Mouse (Mus musculus) testis, adult 10 weeks (tissue): ENCODE data around the gene Polg2. TPM values are rescaled to one million over a fixed set of nuclear protein-coding genes. Genes with fewer than 3 reads are reported as not detected.

Source experiments
- polyA plus RNA-seq: library from polyadenylated mRNA; stranded (reverse); fragments of 350-450 nt; fragmentation: Illumina TruSeq; extraction: RNeasy Lipid Tissue Mini Kit (QIAGEN cat#74804); gene quantifications from one replicate; pipeline ENCODE4 v1.2.3, GENCODE M21; 2014; ENCODE audit warnings: low read depth, low replicate concordance

The Polg2 gene
- polyA plus RNA-seq = 2.7 TPM

DNA sequence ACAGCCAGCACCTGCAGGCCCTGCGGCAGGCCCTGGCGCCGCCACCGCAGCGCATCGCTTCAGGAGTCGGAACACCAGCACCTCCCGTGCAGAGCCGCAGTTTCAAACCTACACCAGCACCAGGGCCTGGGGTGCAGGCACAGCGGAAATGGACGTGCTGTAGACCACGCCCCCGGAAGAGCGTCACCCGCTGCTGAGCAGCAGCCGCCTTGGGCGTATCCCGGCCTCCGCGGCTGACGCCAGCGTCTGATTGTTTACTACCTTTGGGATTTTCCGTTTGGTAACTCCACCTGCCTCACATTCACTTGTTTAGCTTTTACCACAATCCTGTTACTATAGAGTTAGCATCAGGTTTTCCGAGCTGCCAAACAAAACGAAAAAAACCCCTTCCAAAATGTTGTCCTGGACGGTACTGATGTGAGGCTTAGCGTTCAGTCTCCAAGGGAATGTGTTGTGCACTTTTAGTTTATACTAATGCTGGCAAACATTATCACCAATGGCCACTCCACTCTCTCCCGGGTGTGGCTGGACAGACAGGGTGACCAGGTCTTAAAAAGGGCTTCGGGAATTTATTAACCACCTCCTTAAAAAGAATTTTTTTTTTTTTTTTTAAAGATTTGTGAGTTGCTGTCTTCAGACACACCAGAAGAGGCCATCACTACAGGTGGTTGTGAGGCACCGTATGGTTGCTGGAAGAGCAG lies at the start of gene Polg2:
Gene Polg2 (minus strand): TSS at position 150 of the 701 bp plus-strand sequence.

DNA sequence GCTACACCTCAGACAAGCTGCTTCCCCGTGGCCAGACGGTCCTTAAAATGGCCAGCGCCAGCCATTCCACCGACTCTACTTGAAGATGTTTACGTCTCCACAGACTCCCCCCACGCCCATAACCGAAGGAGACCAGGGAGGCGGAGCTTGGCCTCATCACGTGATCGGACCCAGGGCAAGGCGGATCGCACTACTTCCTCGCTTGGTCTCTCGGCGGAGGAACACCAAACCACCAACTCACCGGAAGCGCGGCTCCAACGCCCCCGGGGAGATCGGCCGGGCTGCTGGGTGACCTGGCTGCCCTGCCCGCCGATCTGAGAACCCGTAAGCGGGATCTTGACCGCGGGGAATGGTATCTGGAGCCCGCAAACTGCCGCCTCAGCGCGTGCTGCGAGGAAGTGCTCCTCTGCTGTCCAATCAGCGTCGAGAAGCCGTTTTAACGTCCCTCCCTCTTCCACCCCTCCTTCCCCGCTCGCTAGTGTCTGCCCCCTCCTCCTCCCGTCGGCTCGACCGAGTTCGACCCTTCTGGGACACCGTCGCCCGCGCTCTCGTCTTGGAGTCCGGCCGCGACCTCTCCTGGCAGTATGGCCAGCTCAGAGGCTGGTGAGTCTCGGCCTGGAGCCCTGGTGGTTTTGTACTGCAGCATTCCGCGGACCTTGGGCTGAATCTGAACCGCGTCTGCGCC lies 9.6 kb upstream of the Polg2 start, which contains the start of the genes Ddx5 and Cep95:
Gene Ddx5 (minus strand): TSS at position 411 of the 685 bp plus-strand sequence.
Gene Cep95 (plus strand): TSS at position 478 of the 685 bp plus-strand sequence.

DNA sequence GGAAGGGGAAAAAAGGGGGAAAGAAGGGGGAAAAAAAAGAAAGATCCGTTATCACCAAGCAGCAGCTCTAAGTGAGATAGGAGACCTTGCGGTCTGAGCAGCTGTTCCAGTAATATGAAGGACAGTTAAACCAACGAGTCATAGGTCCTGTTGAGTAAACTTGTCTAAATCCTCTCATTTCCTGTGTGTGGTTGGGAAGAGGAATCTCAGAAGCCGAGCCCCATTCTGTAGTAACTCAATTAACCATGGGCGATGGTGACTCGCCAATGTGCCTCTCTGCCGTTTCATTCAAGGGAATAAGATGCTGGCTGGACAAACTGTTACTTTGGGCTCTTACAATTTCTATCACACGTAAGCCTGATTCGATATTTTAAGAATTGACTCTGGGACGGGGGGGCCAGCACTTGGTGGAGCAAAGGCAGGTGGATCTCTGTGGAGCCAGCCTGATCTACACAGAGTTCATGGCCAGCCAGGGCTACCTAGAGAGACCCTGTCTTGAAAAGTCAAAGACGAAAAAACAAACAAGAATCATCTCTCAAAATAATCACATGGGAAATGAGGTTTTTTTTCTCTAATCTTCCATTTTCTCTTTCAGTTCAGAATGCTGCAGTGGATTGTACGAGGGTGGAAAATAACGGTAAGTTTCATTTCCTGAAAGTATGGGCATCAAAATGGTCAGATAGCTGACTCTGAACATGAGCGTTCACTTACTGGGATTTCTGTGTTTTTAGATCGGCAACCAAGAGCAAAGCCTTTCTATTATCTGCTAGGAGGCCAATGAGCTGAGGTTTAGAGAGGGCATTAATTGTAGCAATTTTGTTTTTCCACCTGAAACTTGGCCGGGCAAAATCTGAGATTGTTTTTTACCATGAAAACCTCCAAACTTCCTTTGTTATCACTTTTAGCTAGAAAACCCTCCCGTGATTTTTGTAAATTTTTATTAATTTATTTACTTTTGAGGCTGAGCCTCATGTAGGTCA lies 28.0 kb downstream of the Polg2 start, which contains the start of gene Milr1:
Gene Milr1 (plus strand): TSS at position 188 of the 980 bp plus-strand sequence.

DNA sequence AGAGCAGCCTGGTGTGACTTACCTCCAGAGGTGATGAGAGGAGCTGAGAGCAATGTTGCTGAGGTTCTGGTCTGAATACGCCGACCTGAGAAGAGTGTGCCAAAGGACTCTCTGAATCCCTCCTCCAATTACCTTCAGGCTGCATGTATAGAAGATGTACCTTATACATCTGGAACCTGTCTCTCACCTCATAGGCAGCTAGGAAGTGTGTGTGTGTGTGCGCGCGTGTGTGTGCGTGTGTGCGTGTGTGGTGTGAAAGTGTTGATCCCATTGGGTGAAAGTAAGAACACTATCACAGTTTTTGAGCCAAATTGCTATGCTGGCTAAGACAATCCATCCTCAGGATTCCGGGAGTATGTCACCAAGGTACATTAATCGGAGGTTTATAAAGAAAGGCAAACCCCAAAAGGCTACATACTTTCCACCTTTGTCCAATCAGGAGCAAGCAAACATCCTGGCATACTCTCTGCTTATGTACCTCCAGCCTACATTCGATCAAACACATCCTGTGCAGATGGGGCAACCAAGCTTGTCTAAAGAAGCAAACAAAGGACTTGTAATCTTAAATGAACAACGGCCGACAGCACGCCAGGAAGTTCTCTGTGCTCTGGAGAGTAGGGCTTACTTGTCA lies 29.1 kb downstream of the Polg2 start, which contains the start of gene Pecam1:
Gene Pecam1 (minus strand): TSS at position 508 of the 631 bp plus-strand sequence.

Other genes starting within 250 kb of the Polg2 start
- gene Tex2, start 166.1 kb downstream of the Polg2 start, polyA plus RNA-seq = 253 TPM
- gene Pecam1, start 28.9 kb downstream of the Polg2 start, polyA plus RNA-seq = 1.6 TPM
- gene Milr1, start 28.3 kb downstream of the Polg2 start, polyA plus RNA-seq = 0.31 TPM
- gene Ddx5, start 9.6 kb upstream of the Polg2 start, polyA plus RNA-seq = 1,671 TPM
- 109 TPM for gene Cep95, start 9.7 kb upstream of the Polg2 start, polyA plus RNA-seq
- 84.2 TPM for gene Smurf2, start 141.2 kb upstream of the Polg2 start, polyA plus RNA-seq
- gene Kpna2, start 220.0 kb upstream of the Polg2 start, polyA plus RNA-seq = 647 TPM
- gene 1810010H24Rik, start 246.1 kb upstream of the Polg2 start, polyA plus RNA-seq = 0.85 TPM